Mouse (Mus musculus) cerebellum, adult (tissue): ENCODE data around the gene Pdcd1lg2.

Experiments used
- ATAC-seq: cut with Nextera tagmentation; 2 replicates; pipeline ENCODE4 v1.9.2; 2017; ENCODE audit warnings: mild to moderate bottlenecking, moderate library complexity, mixed read lengths; ENCODE audit not compliant: insufficient number of reproducible peaks, low FRiP score, low TSS enrichment

The Pdcd1lg2 gene

GRCm38 (mm10) chr19:29489785-29490284 is 79.1 kb downstream of the Pdcd1lg2 start:
- ATAC-seq: no peak

- no peak for ATAC-seq
Observed at GRCm38 (mm10) chr19:29491467-29491866, 80.7 kb downstream of the Pdcd1lg2 start.

GRCm38 (mm10) chr19:29494454-29494853 is 83.7 kb downstream of the Pdcd1lg2 start:
- ATAC-seq: no peak

- no peak for ATAC-seq
Observed at GRCm38 (mm10) chr19:29496001-29496597, 85.4 kb downstream of the Pdcd1lg2 start.

- ATAC-seq: no peak
Observed at GRCm38 (mm10) chr19:29496786-29497557, 86.3 kb downstream of the Pdcd1lg2 start.

- ATAC-seq: no peak
Observed at GRCm38 (mm10) chr19:29497874-29498273, 87.2 kb downstream of the Pdcd1lg2 start.

GRCm38 (mm10) chr19:29498842-29499456 is 88.2 kb downstream of the Pdcd1lg2 start:
- no peak for ATAC-seq

GRCm38 (mm10) chr19:29500333-29500732 is 89.6 kb downstream of the Pdcd1lg2 start:
- no peak for ATAC-seq

- ATAC-seq: no peak
Observed at GRCm38 (mm10) chr19:29501106-29501505, 90.4 kb downstream of the Pdcd1lg2 start.

GRCm38 (mm10) chr19:29501507-29501906 is 90.8 kb downstream of the Pdcd1lg2 start:
- 0 out of 2 replicates have a peak, but pooled peaks have one; percentile 49 for ATAC-seq

GRCm38 (mm10) chr19:29504131-29504530 is 93.4 kb downstream of the Pdcd1lg2 start:
- no peak for ATAC-seq

GRCm38 (mm10) chr19:29505617-29506016 is 94.9 kb downstream of the Pdcd1lg2 start:
- no peak for ATAC-seq

- ATAC-seq: no peak
Observed at GRCm38 (mm10) chr19:29508208-29508607, 97.5 kb downstream of the Pdcd1lg2 start.

- ATAC-seq: no peak
Observed at GRCm38 (mm10) chr19:29509857-29510256, 99.1 kb downstream of the Pdcd1lg2 start.

GRCm38 (mm10) chr19:29511826-29512225 is 101.1 kb downstream of the Pdcd1lg2 start:
- no peak for ATAC-seq

GRCm38 (mm10) chr19:29513111-29513766 is 102.5 kb downstream of the Pdcd1lg2 start:
- ATAC-seq: no peak

GRCm38 (mm10) chr19:29514130-29514529 is 103.4 kb downstream of the Pdcd1lg2 start:
- no peak for ATAC-seq

- ATAC-seq: no peak
Observed at GRCm38 (mm10) chr19:29515386-29515785, 104.7 kb downstream of the Pdcd1lg2 start.

- no peak for ATAC-seq
Observed at GRCm38 (mm10) chr19:29515991-29516390, 105.3 kb downstream of the Pdcd1lg2 start.

GRCm38 (mm10) chr19:29518409-29518808 is 107.7 kb downstream of the Pdcd1lg2 start:
- no peak for ATAC-seq

GRCm38 (mm10) chr19:29518922-29519321 is 108.2 kb downstream of the Pdcd1lg2 start:
- ATAC-seq: no peak
